Mouse (Mus musculus) cerebellum, adult 2 months (tissue): ENCODE results near the gene Gm5294. TPM values are rescaled to one million over a fixed set of nuclear protein-coding genes. Genes with fewer than 3 reads are reported as not detected.

Experiments used
- DNase-seq, 2 experiments: peaks; one replicate each; pipeline ENCODE4 v3.0.0; 2021
- H3K27ac ChIP-seq: fragments of 200-500 bp; 2 replicates; pipeline ENCODE4 v1.5.1; 2012; ENCODE audit warnings: low read length, control low read depth, inconsistent platforms; ENCODE audit not compliant: insufficient read depth
- H3K27me3 ChIP-seq: fragments of 200-500 bp; 2 replicates; pipeline ENCODE4 v1.6.1; 2012; ENCODE audit warnings: inconsistent platforms, mild to moderate bottlenecking, low read length, moderate library complexity; ENCODE audit not compliant: control insufficient read depth, insufficient read depth
- H3K4me1 ChIP-seq: fragments of 200-500 bp; 2 replicates; pipeline ENCODE4 v1.6.1; 2011; ENCODE audit warnings: low read length; ENCODE audit not compliant: control insufficient read depth, insufficient read depth
- H3K4me3 ChIP-seq: fragments of 200-500 bp; replicated peaks from 2 replicates; pipeline ENCODE3; 2011; ENCODE audit warnings: mild to moderate bottlenecking, low read depth, low read length, control low read depth; ENCODE audit not compliant: insufficient read depth
- CTCF ChIP-seq: fragments of 200-500 bp; IDR thresholded peaks from 2 replicates; pipeline ENCODE4 v1.5.1; 2011; ENCODE audit warnings: low read depth, mild to moderate bottlenecking, control low read depth, low read length, moderate library complexity, borderline replicate concordance; ENCODE audit not compliant: insufficient read depth
- POLR2A ChIP-seq: fragments of 200-500 bp; IDR thresholded peaks from 2 replicates; pipeline ENCODE4 v1.6.1; 2011; ENCODE audit warnings: low read length, control low read depth, borderline replicate concordance; ENCODE audit not compliant: insufficient read depth
- WGBS: fragments of 180-500 bp; shearing (Covaris S2); methylation state at CpG from one replicate; pipeline ENCODE4 v1.1.7; 2018; 5-methylcytosine and 5-hydroxymethylcytosine counted together
- polyA plus RNA-seq: library from polyadenylated mRNA; depleted of rRNA; stranded (reverse); fragments of >200 nt; gene quantifications from 2 replicates; pipeline ENCODE4 v1.2.3, GENCODE M21; 2012; rRNA removed

Gm5294 gene
- polyA plus RNA-seq, 1 experiment: not detected

DNA sequence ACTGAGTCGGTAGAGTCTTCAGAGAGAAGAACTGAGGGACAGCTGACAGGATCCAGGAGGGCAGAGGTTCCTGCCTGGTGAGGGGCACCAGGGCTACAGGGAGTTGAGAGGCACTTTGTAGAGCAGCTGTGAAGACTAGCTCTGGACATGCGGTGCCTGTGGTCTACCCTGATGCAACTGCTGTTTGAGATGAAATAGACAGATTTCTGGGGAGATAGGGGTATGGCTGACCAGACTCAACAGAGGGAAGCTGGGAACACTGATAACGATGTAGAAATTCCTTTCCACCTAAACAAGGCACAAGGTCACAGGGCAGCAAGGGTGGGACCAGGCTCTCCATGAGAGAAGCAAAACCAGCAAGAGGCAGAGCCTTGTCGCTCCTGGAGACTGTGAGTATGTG is 45.8 kb downstream of the Gm5294 start:
- DNase-seq: no peak
- 75% methylated on average over 4 of the region's 4 CpGs for WGBS
- Histone ChIP-seq H3K27me3 (no peaks in the 10 kb centered on the region), H3K4me3 (no peak overlapping the region), H3K4me1 (0 out of 2 replicates have a peak, but pooled peaks cover 3% of the 10 kb centered on the region), H3K27ac (no peak overlapping the region)
- no peak for TF ChIP-seq CTCF
- no peak for TF ChIP-seq POLR2A

Other genes starting within 250 kb of the Gm5294 start
- 28.9 and 29.8 TPM in 2 replicates for gene Zfp68, start 200.3 kb upstream of the Gm5294 start, polyA plus RNA-seq
- gene A430033K04Rik, start 197.2 kb upstream of the Gm5294 start, polyA plus RNA-seq: 13.2 and 14.6 TPM in 2 replicates
- 31.1 and 32.9 TPM in 2 replicates for gene Fam20c, start 65.6 kb upstream of the Gm5294 start, polyA plus RNA-seq
- gene Pdgfa, start 177.3 kb downstream of the Gm5294 start, polyA plus RNA-seq: 23.0 and 35.3 TPM in 2 replicates